Mouse (Mus musculus) kidney, adult 2 months (tissue): ENCODE data around the gene Rab26.

ENCODE experiments used
- CTCF ChIP-seq: fragments of 200-500 bp; conservative IDR thresholded peaks from 2 replicates; pipeline ENCODE4 v1.5.1; 2011; ENCODE audit warnings: low read depth, mild to moderate bottlenecking, control low read depth, low read length, moderate library complexity, mixed read lengths; ENCODE audit not compliant: insufficient read depth, insufficient read length
- POLR2A ChIP-seq: fragments of 200-500 bp; IDR thresholded peaks from one replicate; pipeline ENCODE4 v1.6.1; 2011; ENCODE audit warnings: low read depth, low read length, control low read depth

- TF ChIP-seq CTCF (no peak), POLR2A (no peak)
These were observed 38.0 kb downstream of the Rab26 start for GRCm38 (mm10) chr17:24496026-24496425.
